8 mouse cellular contexts compared by ENCODE assay signal in genomic region chr11:97198601-97199000, GRCm38 (mm10). TPM values are rescaled to one million over a fixed set of nuclear protein-coding genes. Genes with fewer than 3 reads are reported as not detected.
A peak's percentile ranks its signal among the peaks of the same experiment; 100 is the strongest.
DNase-seq lines count a peak whose midpoint lies in the region; ATAC-seq lines count a peak whose summit lies in the region.

No protein-coding gene starts in this region.

- no peak overlapping the region for H3K4me3 ChIP-seq in forebrain, embryonic 14.5 days (ENCODE audit: low read depth, low read length)
- no peak overlapping the region for H3K4me3 ChIP-seq in forebrain, embryonic 13.5 days

- H3K27ac ChIP-seq in forebrain, embryonic 14.5 days (ENCODE audit: low read depth, low read length), result no peak overlapping the region
- H3K27ac ChIP-seq in forebrain, embryonic 13.5 days, result no peak overlapping the region

- DNase-seq in forebrain, embryonic 14.5 days (ENCODE audit: low spot score), result peak; percentile 60
- DNase-seq in ovary, postnatal 36 days (ENCODE audit: low spot score), result peak; percentile 31
- DNase-seq in ovary, postnatal 10 days (ENCODE audit: low spot score), result no peak
- peak; percentile 73 to 79 for DNase-seq in cerebellum, postnatal 10 days
- peak; percentile 66 for DNase-seq in kidney, adult 9 months
- DNase-seq in natural killer cell, adult 2 months (ENCODE audit: low spot score in 2 of 2), result peak; percentile 43 to 56
- DNase-seq in yolk sac, embryonic 10.5 days (ENCODE audit: low spot score), result no peak

- no peaks in the 10 kb centered on the region for H3K4me1 ChIP-seq in forebrain, embryonic 14.5 days (ENCODE audit: control insufficient read depth, insufficient read depth, low read length)
- no peaks in the 10 kb centered on the region for H3K4me1 ChIP-seq in forebrain, embryonic 13.5 days

- H3K9me3 ChIP-seq in forebrain, embryonic 14.5 days (replicated peaks; ENCODE audit: control insufficient read depth, low read length), result no peaks in the 10 kb centered on the region; the same call in 1 of the 2 replicates
- no peaks in the 10 kb centered on the region for H3K9me3 ChIP-seq in forebrain, embryonic 13.5 days (replicated peaks)

- H3K9ac ChIP-seq in forebrain, embryonic 14.5 days (ENCODE audit: low read length), result no peak overlapping the region
- no peak overlapping the region for H3K9ac ChIP-seq in forebrain, embryonic 13.5 days

- no peaks in the 10 kb centered on the region for H3K27me3 ChIP-seq in forebrain, embryonic 14.5 days (replicated peaks; ENCODE audit: control insufficient read depth, insufficient read depth, low read length)
- no peaks in the 10 kb centered on the region for H3K27me3 ChIP-seq in forebrain, embryonic 13.5 days

- H3K4me2 ChIP-seq in forebrain, embryonic 14.5 days (ENCODE audit: low read length), result no peak overlapping the region
- no peak overlapping the region for H3K4me2 ChIP-seq in forebrain, embryonic 13.5 days

- no peak for ATAC-seq in forebrain, embryonic 14.5 days
- no peak for ATAC-seq in forebrain, embryonic 13.5 days

- 18% methylated on average over 5 of the region's 5 CpGs for WGBS in forebrain, embryonic 14.5 days
- WGBS in forebrain, embryonic 13.5 days, result 19% methylated on average over 5 of the region's 5 CpGs

- no peaks in the 10 kb centered on the region for H3K36me3 ChIP-seq in forebrain, embryonic 14.5 days (ENCODE audit: control insufficient read depth, insufficient read depth, low read length)
- H3K36me3 ChIP-seq in forebrain, embryonic 13.5 days (ENCODE audit: poor library complexity, severe bottlenecking), result no peaks in the 10 kb centered on the region

RNA-seq across cellular contexts. Expression of gene Kpnb1, which starts 10.9 kb away (rescaled TPM):
- 41.7 and 41.9 TPM in 2 replicates for polyA plus RNA-seq in forebrain, embryonic 14.5 days (2014; fragmentation: Nextera tagmentation; extraction: Ambion mirVana)
- 50.5 and 61.8 TPM in 2 replicates for polyA plus RNA-seq in forebrain, embryonic 13.5 days (2015; fragmentation: Nextera tagmentation; extraction: Ambion mirVana)

RNA-seq across cellular contexts. Expression of gene Tbkbp1, which starts 47.3 kb away (rescaled TPM):
- 4.8 and 5.4 TPM in 2 replicates for polyA plus RNA-seq in forebrain, embryonic 14.5 days (2014; fragmentation: Nextera tagmentation; extraction: Ambion mirVana)
- 4.5 and 5.0 TPM in 2 replicates for polyA plus RNA-seq in forebrain, embryonic 13.5 days (2015; fragmentation: Nextera tagmentation; extraction: Ambion mirVana)

Comparison
In these comparisons a context has a peak if more than half of its experiments do, and no peak if none do; other contexts are left out.
1. DNase-seq: peak in forebrain, embryonic 14.5 days (single experiment), ovary, postnatal 36 days (single experiment), cerebellum, postnatal 10 days (2 of 2), kidney, adult 9 months (single experiment) and natural killer cell, adult 2 months (2 of 2); none in ovary, postnatal 10 days (single experiment) and yolk sac, embryonic 10.5 days (single experiment).